Mouse (Mus musculus) layer of hippocampus, postnatal 14 days (tissue): ENCODE data around the gene Entpd7. TPM values are rescaled to one million over a fixed set of nuclear protein-coding genes. Genes with fewer than 3 reads are reported as not detected.

Source experiments
- DNase-seq, 2 experiments: peaks; one replicate each; pipeline ENCODE4 v3.0.0; 2021 to 2022; ENCODE audit warnings: low spot score in 2 of 2, mixed read lengths in 1 of 2
- total RNA-seq, 2 experiments: library from RNA; stranded (reverse); gene quantifications; 2 replicates each; pipeline ENCODE4 v1.2.3; 2021

Entpd7 gene
- total RNA-seq, 2 experiments from 2014 or later = 26.9 to 29.6 TPM

DNA sequence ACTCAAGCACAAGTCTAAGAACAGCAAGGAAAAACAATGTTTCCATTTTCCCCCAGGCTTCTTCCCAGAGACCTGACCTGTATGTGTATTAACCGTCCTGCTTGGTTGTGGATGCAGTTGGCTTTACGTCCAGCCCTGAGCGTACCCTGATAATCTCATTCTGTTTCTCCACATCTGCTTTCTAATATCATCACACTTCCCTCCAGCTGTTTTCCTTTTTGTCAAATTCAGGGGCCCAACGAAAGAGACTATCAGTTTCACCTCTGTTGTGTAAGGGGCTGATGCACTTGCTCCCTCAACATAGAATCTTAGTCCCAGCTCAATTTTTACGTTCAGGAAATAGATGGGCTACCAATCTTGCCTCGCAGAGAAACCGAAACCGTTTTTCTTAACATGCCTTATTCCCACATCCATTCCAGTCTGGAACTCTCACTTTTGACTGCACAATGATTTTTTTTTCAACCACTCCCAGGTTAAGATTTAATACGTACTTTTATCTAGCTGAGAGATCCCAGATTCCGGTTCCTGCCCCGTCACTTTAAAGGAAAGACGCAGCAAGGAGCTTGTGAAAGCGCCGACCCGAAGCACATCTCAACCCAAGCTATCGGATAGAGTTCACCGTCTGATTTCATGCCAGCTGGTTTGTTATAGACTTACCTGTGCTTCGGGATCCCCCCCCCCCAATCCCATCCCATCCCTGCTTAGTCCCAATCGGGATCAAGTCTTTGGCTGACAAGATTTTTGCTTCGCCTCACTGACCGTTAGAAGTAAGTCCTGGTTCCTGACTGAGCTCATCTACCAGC is 15.8 kb upstream of the Entpd7 start:
- no peak for DNase-seq

DNA sequence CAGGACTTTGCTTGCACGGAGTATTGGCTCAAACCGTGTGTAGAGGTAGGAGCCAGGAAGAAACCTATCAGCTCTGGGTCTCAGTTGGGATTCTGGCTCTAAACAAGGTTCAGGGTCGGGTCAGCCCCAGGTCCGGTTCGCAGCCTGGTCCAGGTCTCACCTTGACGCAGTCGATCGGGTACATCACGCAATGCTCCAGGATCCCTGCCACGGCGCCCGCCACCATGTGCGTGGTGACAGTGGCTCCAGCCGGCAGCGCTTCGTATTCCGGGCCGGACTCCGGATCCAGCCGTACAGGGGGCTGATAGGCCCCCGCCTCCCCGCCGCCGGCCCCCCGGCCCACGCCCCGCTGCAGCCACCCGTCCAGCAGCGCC is 15.2 kb upstream of the Entpd7 start:
- DNase-seq = no peak

DNA sequence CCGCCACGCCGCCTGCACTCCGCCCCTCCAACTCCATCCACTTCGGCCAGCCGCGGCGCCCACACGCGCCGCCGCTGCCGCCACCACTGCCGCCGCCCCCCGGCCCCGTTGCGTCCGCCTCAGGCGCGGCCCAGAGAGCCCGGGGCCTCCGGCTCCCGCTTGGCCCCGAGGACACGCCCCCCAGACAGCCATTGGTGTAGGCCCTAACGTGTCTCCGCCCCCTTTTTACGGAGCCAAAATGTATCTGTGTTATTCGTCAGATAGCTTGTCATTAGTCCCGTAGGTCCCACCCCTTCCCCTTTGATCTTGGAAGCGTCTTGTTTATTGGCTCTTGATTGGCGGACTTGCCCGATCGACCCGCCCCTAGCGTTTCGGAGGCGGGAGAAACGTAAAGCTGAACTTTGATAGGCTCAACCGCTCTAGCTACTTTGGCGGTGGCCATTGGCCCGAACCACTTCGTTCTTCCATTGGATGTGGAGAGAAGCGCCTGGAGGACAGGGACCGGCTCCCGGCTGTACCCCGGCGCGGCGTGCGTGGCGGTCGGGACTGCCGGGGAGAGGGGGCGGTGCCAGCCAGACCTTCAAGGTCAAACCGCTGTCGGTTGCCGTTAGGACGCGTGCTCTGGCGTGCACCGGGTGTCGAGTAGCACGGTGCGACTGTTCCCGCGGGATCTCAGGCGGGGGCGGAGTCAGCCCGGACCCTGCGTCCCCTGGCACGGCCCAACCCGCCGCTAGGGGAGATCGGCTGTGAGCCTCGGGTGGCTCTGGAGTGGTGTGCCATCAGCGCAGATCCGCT is 14.5 kb upstream of the Entpd7 start, which contains the start of gene Slc25a28:
Gene Slc25a28, minus strand, starts transcription at position 152 of the 795 bp plus-strand sequence.
- DNase-seq = peak; percentile 99 to 100

DNA sequence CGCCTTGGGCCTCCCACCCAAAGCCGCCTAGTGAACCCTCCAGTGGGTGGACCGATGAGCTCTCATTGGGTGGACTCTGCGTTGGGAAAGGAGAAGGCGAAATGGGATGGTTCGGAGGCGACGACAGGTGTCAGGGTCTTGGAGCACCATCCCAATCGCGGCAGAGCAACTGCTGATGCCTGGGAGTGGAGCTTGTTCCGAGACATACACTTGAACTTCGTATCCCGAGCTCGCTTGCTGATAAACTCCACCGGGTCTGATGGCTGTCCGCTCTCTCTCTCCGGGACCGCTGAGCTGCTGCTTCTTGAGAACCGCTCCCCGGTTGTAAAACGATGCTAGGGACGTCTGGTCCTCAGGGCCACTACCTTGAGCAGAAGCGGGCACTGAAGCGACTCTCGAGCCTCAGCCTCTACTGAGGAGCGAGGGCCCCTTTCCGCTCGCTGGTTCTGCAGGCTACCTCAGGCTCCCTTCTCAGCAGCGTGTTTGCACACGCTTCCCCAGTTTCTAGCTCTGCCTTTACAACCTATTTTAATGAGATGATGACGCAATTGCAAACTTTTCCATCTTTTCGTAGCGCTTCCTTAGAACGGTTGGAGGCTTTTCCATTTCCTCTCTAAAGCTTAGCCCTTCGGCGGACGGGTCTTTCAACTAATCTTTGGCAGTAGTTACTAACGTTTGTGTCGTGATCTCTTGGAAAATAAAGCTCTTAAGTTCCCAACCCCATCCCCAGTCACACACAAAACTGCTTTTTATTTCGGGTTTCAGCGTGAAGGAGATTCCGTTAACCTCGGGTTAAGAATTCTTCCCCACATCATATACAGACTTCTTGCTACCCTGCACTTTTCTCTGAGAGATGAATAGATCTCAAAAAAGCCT is 13.7 kb upstream of the Entpd7 start:
- no peak for DNase-seq

DNA sequence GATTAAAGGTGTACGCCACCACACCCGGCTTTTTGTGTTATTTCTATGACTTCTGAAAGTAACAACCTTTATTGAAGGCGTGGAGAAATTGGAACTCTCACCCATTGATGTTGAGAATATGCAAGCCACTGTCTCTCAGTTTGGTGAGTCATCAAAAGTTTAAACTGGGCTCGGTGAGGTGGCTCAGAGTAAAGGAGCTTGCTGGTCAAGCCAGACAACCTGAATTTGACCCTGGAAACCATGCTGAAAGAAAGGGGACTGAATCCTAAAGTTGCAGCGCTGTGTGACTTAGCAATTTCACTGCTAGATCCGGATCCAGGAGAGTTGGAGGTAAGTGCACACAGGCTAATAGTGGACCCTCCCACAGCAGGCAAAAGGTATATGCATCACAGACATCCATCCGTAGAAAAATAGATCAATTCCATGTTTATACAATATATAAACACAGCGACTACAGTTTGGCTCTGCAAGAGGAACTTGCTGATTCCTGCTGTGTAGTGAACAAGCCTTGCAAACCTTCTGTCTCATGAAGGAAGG is 10.9 kb upstream of the Entpd7 start:
- no peak for DNase-seq

DNA sequence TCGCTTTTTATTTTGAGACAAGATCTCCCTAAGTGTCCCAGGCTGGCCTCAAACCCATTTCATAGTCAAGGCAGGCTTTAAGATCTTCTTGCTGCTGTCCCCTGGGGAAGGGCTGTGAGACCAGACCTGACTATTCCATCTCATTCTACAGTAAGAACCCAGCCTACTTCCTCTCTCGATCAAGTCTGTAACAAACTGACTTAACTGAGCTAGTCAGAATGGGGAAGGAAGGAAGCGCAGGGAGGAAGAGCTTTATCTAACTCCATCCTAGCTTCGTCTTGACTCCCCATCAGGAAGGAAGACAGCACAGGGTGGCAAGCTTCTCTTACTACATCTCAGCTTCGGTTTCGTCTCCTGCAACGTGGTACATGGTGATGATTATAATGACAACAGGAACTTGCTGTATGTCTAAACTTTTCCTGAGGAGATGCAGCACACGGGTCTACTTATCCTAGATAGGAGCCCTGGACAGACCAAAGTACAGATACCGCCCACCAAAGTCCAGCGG is 9.9 kb upstream of the Entpd7 start:
- DNase-seq = no peak

DNA sequence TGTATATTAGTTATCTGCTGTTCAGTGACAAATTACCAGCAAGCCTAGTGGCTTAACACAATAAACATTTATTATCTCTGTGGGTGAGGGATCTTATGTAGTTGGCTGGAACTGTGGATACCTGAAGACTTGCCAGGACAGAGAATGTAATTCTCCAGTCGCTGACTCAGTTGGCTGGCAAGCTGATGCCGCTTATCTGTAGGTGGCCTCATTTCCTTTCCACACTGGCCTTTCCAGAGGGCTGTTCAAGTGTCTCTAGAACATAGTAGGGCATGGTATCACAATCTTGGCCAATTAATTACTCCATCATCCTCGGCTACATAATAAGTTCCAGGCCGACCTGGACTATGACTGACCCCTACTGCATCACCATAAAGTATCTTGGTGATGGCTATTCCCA is 7.9 kb upstream of the Entpd7 start:
- no peak for DNase-seq

DNA sequence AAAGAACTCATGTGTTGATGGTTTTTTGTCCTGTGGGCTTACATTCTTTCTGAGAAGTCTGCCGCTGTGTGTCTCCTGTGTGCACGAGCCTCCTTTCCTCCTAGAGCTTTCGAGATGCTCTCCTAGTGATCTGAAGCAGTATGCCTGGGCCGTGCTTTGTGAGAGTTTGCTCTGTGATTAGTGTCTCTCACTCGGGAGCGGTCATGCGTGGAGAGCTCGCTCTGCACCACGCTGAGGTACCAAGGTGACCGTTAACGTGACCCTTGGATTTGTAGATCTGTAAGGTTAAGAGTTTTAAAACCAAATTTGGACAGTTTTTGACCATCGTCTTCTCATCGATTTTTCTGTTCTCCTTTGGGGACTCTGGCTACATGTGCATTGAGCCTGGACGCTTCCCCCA is 3.3 kb downstream of the Entpd7 start:
- no peak for DNase-seq

DNA sequence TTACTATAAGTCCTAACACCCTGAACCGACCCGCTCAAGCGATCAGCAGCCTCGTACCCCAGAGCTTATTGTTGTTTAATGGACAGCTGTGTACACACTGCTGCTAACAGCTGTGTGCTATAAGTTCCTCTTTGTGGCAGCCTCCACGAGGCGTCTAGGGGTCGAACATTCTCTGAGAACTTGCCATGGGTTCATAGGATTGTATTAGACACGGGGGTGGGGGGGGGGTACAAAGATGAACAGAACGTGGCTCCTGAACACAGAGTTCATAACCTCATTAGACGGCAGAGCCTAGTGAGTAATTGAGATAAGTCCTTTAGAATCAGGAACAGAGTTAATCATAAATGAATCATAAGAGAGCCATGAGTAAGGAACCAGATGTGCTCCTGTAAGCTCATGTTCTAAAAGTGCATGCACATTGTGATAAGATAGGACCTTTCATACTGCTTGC is 6.1 kb downstream of the Entpd7 start:
- DNase-seq = no peak

DNA sequence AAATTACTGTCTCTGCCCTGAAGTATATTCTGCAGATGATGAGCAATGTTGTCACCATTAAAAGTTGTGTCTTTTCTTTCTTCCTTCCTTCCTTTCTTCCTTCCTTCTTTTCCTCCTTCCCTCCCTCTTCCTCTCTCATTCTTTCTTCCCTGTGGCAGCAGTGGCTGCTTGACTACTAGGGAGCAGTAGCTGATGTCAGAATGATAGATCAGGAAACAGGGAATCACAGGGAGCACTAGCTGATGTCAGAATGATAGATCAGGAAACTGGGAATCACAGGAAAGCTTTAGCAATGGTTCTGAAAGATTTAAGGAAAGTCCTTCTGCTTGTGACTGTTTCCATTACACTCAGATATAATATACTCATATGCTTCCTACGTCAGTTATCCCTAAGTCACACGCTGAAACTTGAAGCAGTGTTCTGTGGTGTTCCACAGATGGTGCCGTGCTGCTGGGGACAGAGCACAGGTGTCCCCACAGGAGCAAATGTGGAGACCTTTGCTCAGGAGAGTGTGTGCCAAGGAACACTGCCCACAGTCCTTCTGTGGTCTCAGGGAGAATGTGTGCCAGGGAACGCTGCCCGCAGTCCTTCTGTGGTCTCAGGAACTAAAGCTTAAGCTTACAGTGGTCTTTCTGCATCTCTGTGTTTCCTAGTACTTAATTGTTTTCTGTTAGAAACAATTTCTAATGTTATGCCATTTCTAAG is 8.3 kb downstream of the Entpd7 start:
- no peak for DNase-seq

DNA sequence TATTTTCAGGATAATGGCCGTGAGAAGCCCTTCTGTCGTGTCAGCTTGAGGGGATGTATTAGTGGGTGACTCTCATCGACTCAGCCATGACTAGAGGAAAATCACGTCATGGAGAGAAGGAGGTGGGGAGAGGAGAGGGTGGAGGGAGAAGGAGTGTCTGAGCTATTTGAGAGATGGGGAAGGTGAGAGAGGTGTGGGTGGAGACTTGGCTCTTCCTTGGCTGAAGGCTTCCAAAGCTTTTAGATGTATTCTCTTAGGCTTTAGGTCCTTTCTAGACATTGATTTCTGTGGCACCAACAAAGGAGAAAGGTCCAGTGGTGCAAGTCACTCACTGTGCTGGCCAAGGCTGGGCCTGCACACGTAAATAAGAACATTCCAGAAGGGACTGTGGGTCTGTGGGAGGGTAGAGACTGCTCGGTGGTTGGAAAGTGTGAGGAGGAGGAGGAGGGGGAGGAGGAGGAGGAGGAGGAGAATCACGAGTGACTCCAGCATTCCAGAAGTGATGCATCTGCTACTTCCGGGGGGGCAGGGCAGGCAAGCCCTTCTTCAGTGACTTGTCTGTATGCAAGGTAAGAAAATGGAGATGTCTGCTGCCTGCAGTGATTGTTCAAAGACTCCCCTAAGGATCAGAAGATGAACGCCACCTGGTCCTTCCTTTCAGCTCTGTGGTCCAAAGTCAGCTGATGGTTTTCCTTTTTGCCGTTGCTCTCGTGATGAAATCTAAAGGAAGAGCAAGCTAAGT is 9.7 kb downstream of the Entpd7 start:
- no peak for DNase-seq

DNA sequence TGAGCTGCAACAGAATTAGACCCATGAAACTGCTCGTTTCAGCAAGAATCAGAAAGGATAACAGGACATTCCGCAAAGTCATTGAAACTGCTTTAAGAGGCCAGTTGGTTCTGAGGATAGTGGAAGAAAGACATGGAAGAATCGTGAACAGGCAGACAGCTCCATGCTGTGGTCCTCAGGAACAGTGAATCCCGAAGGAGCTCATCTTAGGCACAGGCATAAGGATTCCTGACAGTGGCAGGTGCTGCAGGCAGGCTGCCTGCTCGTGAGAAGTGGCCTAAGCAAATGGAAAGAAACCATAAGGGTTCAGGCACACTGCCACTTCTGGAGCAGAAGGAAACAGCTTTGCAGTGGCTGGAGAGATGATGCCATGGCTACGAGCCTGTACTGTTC is 10.3 kb downstream of the Entpd7 start:
- DNase-seq = no peak

DNA sequence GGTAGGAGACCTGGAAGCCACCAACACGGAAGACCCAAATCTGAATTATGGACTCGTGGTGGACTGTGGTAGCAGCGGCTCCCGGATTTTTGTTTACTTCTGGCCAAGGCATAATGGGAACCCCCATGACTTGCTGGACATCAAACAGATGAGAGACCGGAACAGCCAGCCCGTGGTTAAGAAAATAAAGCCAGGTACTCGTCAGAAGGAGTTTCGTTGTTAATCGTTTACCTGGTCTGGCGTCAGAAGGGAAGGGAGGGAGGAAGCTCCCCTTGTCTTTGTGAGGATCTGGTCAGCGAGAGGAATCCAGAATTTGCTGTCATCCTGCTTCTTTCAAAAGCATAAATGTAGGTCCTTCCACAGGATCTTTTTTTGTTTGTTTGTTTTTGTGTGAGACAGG is 14.7 kb downstream of the Entpd7 start:
- DNase-seq = no peak

DNA sequence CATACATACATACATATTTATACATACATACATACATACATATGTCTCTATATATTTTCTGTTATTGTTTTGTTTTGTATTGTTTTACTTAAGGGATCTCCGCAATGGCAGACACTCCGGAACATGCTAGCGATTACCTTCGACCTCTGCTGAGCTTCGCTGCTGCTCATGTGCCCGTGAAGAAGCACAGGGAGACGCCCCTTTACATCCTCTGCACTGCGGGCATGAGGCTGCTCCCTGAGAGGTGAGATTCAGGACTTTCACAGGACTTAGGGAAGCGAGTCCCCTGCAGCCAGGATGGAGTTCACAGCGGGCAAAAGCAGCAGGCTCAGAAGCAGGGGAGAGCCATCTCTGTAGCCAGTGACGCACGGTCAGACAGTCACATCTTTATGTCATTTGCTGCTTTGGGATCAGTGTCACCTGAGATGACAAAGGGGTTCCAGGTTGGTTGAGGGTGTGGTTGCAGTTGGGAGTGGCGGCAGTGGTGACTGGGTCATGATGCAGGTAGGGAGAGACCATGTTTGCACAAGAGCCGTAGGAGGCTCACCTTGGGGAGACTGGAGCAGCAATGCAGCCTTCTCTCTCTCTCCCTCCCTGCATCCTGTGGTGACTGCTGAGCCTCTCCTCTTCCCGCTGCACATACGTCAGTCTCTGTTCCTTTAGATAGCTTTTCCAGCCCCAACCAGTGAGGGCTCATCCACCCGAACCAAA is 15.5 kb downstream of the Entpd7 start:
- no peak for DNase-seq

DNA sequence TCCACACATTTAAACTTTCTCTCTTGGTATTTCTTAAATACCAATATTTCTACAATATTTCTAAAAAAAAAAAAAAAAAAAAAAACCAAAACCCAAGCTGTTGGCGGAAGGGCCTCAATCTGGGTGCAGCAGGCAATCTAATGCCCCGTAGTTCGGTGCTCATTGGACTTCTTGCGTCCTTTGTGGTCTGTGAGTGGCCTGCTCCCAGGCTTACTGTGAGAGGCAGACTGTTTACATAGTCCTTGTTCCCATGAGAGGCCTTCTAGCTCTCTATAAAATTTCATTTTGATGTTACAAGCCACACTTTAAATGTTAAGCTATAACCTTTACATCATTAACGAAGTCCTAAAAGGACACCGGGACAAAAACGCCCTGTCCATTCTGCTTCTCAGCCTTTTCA is 18.7 kb downstream of the Entpd7 start:
- DNase-seq = no peak

DNA sequence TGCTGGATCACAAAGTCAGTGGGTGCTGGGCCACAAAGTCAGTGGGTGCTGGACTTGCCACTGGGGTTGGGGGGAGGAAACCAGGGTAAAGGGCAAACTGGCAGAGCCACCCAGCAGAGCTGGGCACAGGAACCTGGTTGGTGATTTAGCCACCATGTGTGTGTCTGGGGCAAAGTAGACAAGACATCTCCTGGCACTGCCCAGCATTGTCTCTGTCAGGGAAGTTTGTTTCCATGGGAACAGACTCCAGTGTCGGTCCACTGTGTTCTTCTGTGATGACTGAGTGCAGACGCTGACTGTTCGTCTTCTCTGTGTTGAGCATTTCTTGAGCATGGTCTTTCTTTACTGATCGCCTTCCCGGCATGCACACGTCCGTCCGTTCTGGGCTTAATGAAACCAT is 19.8 kb downstream of the Entpd7 start:
- no peak for DNase-seq

DNA sequence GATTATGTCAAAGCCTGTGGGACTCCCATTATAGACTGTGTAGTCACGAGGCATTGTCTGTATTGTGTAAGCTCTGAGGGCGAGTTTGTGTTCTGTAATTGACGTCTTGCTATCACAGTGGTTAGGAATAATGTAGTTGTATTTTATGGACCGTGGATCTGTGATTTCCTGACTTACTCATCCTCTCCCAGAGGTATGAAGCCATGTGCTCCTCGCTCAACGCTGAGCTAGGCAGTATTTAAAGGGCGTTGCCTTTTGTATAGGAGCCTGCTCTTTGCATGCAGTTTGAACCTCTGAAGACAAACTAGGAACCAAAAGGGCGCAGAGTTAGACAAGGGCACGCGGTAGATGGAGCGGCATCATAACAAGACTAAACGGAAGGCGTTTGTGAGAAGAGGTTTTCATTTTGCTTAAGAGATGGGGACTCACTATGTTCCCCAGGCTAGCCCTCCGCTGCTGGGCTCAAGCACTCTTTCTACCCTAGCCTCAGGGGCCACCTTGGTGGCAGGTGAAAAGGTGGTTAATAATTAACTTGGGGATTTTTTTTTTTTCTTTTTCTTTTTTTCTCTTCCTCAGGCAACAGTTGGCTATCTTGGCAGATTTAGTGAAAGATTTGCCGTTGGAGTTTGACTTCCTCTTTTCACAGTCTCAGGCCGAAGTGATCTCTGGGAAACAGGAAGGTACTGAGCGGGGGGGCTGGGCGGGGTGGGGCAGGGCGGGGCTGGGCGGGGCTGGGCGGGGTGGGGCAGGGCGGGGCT is 21.9 kb downstream of the Entpd7 start:
- DNase-seq = no peak

DNA sequence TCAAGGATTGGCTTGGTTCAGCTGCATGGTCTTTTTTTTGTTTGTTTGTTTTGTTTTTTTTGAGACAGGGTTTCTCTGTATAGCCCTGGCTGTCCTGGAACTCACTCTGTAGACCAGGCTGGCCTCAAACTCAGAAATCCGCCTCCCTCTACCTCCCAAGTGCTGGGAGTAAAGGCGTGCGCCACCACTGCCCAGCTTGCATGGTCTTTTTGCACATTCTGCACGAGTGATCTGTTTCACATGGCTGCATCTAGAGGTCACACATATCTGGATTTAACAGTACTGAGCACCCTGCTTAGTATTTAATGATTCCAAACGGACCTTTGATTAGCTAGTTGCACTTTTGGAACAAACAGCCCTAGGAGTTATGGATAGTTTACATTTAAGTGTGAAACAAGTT is 22.5 kb downstream of the Entpd7 start:
- no peak for DNase-seq
